Mouse (Mus musculus) urinary bladder, adult 2 months (tissue): Measurements from ENCODE around the gene Mx1. TPM values are rescaled to one million over a fixed set of nuclear protein-coding genes. Genes with fewer than 3 reads are reported as not detected.

ENCODE experiments used
- DNase-seq: peaks from one replicate; pipeline ENCODE4 v3.0.0; 2022; ENCODE audit warnings: low spot score
- polyA plus RNA-seq: library from polyadenylated mRNA; depleted of rRNA; stranded (reverse); fragments of >200 nt; gene quantifications from 2 replicates; pipeline ENCODE4 v1.2.3, GENCODE M21; 2012; rRNA removed

The Mx1 gene
- polyA plus RNA-seq, 1 experiment: 2.2 TPM

DNA sequence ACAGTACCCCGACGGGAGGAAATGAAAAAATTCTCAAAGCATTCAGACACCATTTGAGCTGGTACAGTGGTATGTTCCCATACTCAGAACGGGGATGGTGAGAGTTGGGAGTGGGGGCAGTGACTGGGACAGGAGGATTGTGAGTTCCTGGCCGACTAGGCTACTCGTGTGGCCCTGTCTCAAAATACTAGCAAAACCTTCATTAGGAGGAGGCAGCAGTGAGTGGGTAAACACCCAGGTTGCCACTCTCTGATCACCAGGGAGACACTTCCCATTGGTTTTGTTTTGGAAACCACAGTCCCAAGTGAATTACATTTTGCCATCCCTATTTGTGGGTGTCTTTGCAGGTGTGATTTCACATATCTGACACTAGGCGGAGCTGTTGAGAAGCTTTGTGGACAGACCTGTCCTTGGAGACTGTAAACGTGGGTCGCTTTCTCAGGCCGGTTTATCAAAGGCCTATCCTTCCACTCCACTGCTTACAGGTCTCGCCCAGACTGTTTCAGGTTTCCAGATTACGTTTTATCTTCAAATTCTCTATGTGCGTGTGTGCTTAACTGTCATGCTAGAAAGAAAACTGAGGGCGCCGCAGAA is 18.9 kb downstream of the Mx1 start:
- DNase-seq: no peak

DNA sequence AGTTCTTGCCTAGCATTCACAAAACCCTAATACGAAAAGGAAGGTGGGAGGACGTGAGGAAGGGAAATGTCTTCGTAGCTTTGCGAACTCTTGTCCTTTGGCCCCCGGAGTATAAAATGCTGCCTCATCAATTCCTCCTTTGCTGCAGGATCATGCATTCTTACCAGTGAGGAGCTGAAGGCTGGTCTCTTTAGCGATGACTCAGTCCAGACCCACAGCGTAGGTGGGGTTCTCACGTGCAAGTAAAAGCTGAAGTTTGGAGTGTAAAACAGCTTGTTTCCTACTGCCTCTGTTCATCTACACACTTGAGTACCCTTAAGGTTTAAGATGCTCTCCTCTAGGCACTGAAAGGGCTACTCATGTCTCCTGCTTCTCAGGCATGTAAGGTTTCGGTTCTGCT is 20.7 kb downstream of the Mx1 start:
- no peak for DNase-seq

DNA sequence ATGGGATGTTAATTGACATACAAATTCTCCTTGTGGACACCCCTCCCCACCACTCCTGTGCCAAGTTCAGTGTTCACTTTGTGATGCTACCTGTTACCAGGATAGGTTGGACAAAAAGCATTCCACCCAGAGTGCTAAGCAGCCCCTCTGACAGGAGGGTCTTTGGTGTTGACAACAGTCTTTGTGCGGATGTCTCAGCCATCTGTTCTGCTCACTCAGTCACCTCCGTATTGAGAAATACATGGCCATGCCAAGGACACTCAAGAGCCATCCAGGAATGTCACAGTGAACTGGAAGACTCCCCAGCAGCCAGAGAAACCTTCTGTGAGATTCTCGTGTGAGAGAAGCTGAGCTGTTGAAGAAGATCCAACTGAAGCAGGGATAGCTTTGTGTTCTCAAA is 24.5 kb downstream of the Mx1 start:
- no peak for DNase-seq

DNA sequence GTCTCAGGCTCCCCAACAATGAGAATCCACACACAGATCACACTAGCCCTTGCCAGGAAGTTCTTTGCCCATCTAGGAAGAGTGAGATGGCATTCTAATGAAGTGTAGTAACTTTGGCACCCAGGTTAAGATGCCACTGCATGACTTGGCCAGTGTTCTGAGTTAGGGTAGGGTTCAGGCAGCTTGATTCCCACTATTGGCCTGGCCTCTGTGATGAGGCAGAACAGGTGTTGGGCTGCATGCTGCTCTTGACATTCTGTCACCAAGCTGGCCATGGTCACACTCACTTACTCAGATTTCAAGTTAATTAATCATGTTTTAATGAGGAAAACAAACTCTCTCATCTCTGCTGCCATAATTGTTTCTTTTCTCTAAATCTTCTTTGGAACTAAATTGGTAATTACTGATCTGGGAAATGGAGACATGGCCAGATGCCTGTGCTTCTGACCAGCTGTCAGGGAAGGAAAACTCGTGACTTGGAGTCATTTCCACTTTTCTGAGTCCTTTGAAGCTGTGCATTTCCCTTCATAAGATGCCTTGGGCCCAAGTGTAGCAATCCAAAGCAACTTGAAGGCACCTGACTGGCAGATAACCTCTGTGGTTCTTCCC is 25.2 kb downstream of the Mx1 start:
- no peak for DNase-seq

DNA sequence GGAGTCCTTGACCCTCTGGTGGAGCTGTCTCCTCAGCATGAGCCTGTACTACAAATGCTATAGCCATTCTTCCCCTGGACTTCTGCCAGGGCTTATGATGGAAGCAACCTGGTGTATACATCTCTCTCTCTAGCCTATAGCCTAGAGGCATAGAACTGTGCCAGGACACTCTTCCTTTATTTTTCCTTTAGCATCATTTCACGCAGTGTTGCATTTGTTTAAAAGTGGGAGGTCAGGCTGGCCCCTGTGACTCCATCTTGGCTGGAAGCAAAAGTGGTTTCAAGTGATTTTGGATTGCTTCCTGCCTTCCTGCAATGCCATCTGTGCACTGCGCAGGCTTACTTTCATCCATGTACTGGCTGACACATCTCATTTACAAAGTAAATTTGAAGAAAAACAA is 28.5 kb downstream of the Mx1 start:
- no peak for DNase-seq

DNA sequence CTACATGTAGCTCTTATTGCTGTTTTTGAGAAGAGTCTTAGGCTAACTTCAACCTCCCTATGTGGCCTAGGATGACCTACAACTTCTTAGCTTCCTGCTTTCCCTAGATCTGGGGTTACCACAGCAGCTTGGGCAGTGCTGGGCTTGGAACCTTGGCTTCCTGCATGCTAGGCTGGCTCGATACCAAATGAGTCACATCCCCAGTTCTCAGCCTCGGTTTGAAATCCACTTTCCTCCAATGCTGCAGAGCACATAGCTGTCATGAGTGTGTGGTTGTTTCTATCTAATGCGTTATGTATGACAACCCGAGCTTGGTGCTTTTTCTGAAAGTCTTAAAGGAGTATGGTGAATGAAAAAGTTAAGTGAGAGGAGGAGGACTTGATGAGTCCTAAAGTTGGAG is 31.4 kb downstream of the Mx1 start:
- DNase-seq: no peak

DNA sequence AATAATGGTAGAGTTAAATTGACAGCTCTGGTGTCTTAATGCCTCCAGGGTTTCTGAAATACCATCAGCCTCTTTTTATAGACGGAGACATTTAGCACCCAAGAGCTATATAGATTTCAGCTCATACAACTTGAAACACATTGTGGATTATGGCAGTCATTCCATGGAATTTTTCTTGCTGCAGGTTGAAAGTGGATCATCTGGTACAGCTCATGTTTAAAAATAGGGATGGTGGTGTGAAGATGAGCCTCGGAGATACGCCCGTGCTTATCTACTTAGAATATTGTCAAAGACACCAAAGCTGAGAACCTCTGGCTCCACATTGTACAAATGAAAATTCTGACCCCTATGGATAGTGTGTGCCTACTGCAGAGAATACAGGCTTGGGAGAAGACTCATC is 32.6 kb downstream of the Mx1 start:
- DNase-seq: no peak

DNA sequence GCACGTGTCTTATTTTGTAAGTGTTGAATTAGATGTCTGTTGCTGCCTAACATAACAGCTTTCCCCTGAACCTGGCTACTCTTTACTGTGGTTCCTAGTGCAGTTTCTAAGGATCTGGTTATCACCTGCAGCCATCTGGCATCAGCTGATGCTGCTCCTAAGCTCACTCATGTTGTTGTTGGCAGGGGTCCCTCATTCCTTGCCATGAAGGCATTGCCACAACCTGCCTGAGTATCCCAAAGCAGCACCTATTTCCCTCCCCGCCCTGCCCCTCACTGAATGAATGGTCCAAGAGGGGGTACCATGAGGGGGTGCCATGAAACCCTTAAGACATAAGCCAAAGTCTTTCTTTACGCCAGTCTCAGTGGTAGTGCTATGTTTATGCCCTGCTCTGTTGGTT is 34.7 kb downstream of the Mx1 start:
- DNase-seq: no peak

DNA sequence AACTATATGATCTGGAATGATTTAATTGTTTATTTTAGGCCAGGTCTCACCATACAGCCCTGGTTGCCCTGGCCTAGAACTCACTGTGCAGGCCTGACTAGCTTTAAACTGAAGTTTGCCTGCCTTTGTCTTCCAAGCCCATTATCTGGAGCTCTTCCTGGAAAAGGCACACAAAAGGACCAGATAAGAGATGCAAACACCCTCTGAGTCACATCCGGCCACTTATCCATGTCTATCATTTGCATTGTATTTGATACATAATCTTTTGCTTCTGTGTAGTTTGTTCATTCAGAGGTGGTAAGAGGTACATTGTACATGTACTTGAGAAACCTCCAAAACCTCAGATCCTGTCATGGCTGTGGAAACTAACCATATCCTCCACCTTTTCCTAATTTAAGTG is 39.1 kb downstream of the Mx1 start:
- no peak for DNase-seq

DNA sequence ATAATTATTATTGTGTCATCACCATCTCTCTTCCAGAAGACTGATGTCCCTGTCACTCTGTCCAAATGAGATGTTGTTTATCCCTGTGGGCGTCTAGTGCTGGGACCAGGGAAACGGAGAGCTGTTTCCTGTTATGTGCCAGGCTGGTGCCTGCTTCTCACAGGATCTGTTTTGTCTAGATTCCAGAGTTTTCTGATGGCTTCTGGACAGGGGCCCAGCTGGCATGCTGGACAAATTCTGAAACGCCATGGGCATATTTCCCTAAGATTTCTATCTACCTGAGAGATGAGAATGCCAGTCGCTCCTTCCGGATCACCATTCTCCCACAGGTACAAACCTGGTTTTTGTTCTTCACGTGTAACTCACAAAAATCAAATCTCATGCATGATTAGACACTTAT is 41.0 kb downstream of the Mx1 start:
- no peak for DNase-seq

DNA sequence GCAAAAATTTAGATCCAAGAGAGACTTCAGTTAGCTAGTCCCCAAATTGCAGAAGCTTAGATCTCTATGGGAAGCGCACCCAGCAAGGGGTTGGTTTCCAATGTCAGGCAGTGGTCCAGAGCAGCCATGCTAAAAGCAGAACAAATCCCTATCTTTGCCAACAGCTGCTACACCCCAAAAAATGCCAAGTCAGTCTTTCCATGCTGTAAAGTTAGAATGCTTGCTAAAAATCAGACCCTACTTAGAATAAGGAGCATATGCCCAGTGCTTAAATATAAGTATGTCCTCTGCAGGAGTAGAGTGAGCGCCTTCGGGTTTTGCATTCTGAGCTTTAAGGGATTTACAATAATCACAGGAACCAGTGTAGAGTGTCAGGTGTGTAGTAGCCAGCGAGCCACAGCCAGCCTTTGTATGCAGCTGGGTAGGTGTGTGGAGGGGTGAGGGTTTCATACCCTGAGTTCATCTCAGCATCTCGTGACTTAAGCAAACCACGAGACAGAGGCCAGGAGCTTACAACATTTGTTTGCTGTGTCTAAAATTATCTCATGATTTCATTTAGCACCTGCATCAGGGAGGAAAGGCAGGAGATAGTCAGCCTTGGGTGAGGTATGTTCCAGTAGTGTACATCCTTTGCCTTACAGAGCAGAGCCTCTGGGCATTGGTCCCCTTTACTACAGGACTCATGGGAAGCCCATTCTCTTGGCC is 43.8 kb downstream of the Mx1 start:
- DNase-seq: no peak

DNA sequence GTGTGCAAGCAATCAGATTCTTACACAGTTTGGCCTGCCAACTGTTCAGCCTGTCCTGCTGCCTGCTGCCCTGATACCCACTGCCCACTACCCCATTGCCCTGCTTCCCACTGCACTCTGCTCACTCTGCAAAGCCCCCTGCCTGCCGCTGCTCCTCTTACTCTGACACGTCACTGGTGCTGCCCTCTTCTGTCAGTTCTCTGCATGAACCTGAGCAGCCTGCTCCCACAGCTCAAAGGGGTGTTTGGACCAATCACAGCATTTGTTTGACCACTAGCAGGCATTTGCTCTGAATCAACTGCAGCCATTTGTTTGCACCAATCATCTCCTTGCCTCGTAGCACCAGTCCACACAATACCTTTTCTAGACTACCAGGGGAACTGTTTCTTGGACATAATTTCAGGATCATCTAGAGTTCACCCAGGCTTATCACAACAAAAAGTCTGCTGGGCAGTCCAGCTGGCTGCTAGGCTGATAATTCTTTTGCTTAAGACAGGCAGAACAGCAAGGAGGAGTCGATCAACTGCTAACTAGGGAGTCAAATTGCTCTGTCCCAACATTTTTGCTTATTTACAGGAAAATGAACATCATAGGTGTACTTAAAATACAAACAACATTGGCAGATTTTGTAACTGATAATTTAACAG is 44.7 kb downstream of the Mx1 start:
- DNase-seq: peak; percentile 33

DNA sequence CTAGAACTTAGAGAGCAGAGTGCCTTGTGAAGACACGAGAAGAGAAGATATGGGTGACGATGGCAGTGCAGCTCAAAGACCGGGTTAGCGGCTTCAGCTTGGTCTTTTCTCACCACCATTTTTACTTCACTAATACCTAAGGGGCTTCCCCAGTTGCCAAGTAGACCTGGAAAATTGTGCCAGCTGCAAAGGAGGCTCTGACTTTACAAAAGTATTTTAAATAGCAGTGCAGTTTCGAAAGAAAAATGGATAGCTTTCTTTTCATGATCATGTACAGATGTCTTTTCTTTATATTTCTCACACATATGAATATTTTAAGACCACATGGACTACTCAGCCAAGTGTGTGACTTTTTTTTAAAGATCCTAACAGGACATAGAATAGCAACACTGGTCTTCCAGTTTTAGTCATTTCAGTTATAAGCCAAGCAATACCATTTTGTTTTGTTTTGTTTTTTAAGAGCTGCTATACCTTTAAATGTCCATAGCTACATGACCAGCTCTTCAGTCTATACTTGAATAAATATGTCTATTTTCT is 57.2 kb downstream of the Mx1 start:
- no peak for DNase-seq

DNA sequence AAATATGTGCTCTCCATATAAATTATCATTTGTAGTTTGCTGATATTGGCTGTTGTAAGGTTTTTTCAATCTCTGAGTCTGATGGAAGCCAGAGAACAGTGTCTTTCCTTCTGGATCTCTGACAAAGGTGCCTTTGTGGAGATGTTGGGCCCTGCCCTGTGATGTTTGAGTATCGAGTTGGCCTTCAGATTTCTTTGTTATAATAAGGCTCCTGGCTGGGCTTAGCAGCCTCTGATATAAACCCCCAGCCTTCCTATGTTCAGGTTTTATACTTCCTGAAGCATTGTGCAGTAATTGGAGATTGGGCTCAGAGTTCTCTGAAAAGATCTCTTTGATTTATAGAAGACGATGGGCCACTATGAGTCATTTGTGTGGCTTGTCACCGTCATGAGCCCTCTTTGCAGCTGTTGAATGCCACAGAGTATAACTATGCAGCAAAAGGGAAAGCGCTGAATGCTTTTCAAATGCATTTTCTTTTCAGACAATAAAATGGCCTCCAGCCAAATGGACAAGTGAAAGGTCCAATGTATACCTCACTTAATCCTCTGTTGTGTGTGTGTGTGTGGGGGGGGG is 60.4 kb downstream of the Mx1 start:
- DNase-seq: no peak

DNA sequence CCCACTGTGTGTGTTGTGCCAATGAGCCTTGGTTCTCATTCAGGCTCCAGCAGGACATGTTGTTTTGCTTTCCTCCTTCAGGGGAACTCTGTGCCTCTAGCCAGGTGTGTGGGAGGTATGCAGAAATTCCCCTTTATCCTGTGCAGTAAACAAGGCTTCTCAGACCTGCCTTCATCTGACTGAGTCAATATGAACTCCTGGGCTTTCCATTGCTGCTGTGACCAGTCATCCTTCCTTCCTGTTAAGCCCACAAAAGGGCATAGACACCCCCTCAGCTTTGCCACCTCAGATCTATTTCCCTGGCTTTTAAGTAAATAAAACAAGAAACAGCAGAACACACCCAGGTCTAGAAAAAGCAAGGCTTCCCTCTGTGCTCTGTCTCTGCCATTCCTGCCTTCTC is 61.0 kb downstream of the Mx1 start:
- DNase-seq: no peak

DNA sequence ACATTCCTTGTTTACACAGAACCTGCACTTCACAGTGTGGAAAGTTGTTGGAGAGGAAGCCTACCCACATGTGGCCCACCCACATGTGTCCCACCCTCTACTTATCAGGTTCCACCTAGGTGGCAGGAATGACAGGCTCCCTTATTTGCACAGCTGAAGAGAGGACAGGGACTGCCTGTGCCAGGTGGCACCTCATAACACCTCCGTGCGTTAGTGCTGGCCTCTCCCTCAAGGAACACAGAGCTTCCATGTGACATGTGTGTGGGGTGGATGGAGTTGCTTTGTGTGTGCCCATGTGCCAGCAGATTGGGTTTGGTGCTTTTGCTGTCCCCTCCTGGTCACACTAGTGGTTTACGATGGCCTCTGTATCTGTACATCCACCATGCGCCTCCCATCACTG is 62.7 kb downstream of the Mx1 start:
- no peak for DNase-seq

DNA sequence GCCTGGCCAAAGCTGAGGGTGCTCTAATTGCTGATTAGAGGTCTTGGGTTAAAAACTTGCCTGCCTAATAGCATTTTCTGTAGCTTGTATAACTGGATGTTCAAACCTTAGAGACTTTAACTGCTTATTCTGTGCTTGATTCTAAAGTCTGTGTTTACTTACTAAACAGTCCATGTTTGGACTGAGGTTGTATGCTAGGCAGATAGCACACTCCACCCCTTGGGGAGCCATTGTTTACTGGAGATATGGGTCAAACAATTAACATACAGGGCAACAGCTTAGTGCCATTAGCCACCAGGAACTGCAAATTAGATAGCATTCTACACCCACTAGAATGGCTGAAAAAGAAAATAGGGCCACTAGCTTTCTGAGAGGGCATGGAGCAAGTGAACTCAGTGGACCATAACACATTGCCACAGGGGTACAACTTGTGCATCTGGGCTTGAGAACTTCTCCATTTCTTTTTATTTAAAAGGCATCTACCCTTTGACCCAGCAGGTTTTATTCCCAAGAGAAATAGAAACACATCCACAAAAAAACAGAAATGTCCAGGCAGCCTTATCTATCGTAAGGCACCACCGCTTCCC is 64.7 kb downstream of the Mx1 start:
- no peak for DNase-seq

Other genes with a start within 250 kb of the Mx1 start
- gene Bace2, start 106.2 kb downstream of the Mx1 start, polyA plus RNA-seq: 46.3 and 49.5 TPM in 2 replicates
- gene Fam3b, start 51.9 kb upstream of the Mx1 start, polyA plus RNA-seq: 0.17 TPM in 1 of 2 replicates, not detected in the other
- 453 and 604 TPM in 2 replicates for gene Tmprss2, start 148.3 kb upstream of the Mx1 start, polyA plus RNA-seq